Mouse (Mus musculus) CH12.LX (cell line): Measurements from ENCODE around the gene Stx1a.

Source experiments
- CTCF ChIP-seq, 2 experiments: IDR thresholded peaks in 1 of 2; conservative IDR thresholded peaks in 1 of 2; 2 replicates each; pipeline ENCODE4 v1.5.1; 2011 to 2012; ENCODE audit warnings: low read depth in 2 of 2, low read length in 2 of 2, improper control_type of control experiment in 1 of 2, inconsistent platforms in 1 of 2, mild to moderate bottlenecking in 1 of 2, moderate library complexity in 1 of 2
- E2F4 ChIP-seq: IDR thresholded peaks from 2 replicates; pipeline ENCODE4 v1.6.1; 2011; ENCODE audit warnings: low read depth, low read length, improper control_type of control experiment; ENCODE audit not compliant: insufficient replicate concordance
- MAZ ChIP-seq: IDR thresholded peaks from 2 replicates; pipeline ENCODE4 v1.6.1; 2012; ENCODE audit warnings: low read depth, mild to moderate bottlenecking, inconsistent platforms, low read length, improper control_type of control experiment, moderate library complexity

- TF ChIP-seq MAZ: no peak
- no peak for TF ChIP-seq E2F4
- TF ChIP-seq CTCF (conservative IDR thresholded peaks at IDR 0.05 in 1 of 2, IDR thresholded peaks at IDR 0.05 in 1 of 2; ENCODE audit: low read depth in 2 of 2, low read length in 2 of 2): no peak
Observed at GRCm38 (mm10) chr5:135066008-135066407, 42.7 kb downstream of the Stx1a start.
